Mouse (Mus musculus): ENCODE measurements at regions not wholly inside any gene's neighbourhood (a gene's known extent, or its start where the extent isn't known, plus 50 kb on each side); places are given as distances from the start of the nearest gene placed in this dataset.

DNA sequence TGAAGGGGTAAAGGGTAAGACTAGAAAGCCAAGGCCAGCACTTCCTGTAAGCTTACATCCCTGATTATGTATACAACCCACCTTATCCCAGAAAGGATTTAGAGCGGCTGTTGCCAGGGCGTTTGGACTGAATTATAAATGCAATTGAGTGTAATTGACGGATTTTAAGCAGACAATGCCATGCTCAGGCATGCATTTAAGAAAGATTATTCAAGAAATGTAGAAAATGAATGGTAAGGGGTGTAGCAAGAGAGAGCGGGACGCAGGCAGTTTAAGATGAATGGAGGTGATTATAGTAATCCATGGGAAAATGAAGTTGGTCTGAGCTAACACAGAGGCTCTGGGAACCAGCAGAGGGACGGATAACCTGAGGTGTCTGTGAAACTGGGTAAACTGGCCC lies 229.2 kb upstream of the Sox9 start:
- TF ChIP-seq CTCF (IDR thresholded peaks at IDR 0.05; ENCODE audit: low read depth) (no peak), EP300 (optimal IDR thresholded peaks at IDR 0.05) (no peak)
